Mouse (Mus musculus) urinary bladder, postnatal 4 days (tissue): ENCODE results near the gene Rufy1.
A peak's percentile ranks its signal among the peaks of the same experiment; 100 is the strongest.
"Not testable (repeated sequence)": the region's sequence is repeated elsewhere in the genome, so short reads cannot be mapped to it uniquely, and the experiment has no call there.

Experiments
- DNase-seq, 2 experiments: peaks; one replicate each; pipeline ENCODE4 v3.0.0; 2021 to 2022; ENCODE audit warnings: low spot score in 2 of 2

Rufy1 gene

DNA sequence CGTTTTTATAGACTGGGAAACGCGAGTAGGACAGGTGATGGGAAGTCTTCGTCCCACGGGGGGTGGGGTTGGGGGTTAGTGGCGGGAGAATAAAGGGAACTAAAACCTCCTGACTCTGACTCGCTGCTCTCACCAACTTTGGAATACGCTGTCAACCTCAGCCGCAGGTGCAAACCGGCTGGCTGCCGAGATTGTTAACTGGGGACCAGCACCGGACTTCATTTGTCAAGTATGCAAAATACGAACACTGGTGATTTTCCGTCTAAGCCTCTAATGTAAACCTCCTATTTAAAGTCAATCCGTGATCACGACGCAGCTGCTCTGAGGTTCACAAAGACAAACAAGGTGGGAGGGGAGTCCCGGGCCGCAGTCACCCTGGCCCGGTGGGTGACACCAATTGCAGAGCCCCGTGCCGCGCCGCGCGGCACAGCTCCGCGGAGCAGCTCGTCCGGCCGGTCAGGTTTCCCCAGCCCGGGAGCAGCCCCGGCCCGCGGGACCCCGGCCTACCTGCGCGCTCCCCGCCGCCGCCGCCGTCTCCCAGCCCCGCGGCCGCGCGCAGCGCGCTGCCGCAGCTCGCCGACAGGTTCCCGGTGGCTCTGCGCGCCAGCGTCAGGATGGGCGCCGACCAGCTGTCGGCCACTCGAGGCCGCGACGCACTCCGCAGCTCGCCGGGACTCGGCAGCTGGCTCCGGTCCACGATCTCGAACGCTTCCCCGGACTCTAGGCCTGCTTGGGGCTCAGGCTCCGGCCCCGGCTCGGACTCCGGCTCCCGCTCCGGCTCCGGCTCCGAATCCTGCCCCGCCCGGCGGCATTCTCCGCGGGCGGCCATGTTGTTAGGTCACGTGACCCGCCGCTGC lies at the start of gene Rufy1:
Gene Rufy1, minus strand, starts transcription at position 849 of the 857 bp plus-strand sequence.
- peak; percentile 81 to 87 for DNase-seq

DNA sequence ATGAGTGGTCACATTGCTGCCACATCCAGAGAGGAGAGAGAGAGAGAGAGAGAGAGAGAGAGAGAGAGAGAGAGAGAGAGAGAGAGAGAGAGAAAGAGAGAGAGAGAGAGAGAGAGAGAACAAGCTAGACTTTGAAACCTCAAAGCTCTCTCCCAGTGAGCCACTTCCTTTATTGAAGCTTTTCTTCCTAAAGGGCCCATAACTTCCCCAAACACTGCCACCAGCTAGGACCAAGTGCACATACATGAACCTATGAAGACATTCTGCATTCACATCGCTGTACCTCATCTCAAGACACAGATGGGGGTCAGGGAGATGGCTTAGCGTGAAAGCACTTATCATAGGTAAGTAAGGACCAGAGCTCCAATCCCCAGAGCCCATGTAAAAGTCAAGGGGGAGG lies 47.1 kb upstream of the Rufy1 start:
- DNase-seq: no peak

DNA sequence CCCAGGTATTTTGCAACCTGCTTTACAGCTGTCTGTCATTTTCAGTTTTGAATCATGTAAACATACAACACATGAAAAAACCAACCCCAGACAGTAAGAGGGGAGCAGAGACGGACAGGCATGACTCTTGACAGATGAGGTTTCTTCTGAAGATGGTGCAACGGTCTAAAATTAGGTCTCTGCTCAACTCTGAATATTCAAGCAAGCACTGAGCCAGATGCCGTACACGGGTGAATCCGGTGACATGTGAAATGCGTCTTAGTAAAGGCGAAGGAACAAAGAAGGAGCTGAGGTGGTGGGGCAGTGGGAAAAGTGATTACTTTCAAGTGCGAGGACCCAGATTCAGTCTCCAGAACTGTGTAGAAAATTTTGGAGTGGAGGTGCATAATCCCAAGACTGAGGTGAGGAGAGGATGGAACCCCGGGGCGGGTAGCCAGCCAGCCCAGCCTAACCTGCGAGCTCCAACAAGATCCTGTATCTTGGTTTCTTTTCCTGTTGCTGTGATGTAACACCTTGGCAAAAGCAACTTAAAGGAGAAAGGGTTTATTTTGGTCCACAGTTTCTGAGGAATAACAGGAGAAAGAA lies 46.7 kb upstream of the Rufy1 start:
- DNase-seq: no peak

- DNase-seq: no peak
Observed at GRCm38 (mm10) chr11:50476971-50477370, 46.0 kb upstream of the Rufy1 start.

DNA sequence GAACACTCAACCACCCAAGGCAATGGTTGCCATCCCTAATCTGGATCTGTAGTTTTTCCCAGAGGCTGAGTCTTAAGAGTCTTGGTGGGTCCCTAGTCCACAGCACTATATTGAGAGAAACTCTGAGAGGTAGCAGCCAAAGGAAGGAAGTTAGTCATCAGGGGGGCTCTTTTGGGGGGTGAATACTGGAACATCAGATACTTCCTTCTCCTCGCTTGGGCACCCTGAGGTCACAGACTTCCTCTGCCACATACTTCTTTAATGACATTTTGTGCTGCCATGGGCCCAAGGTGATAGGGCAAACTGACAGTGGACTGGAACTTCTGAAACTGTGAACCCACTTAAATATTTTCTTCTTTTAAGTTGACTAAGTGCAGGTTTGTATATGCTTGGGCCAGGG lies 43.0 kb upstream of the Rufy1 start:
- no peak for DNase-seq

GRCm38 (mm10) chr11:50472161-50472939 lies 41.4 kb upstream of the Rufy1 start:
- DNase-seq: no peak

- DNase-seq: no peak
Observed at GRCm38 (mm10) chr11:50461481-50461880, 30.6 kb upstream of the Rufy1 start.

DNA sequence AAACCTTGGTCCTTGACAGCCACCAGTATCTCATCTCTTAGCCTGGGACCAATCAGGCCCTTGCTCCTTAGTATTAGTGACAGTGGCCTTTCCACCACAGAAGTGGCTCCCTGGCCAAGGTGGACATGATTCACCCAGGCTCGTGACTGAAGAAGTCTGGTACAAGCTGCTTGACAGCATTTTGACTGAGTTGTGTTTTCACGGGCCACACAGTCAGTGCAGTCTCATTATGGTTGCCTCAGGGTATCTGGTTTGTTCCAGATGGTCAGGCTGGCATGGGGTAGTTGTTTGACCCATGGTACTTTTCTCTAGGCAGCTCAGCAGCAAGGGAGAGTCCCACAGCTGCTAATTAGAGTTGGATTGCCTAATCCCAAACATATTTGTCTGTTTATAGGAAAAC lies 28.3 kb upstream of the Rufy1 start:
- DNase-seq: no peak

- no peak for DNase-seq
Observed at GRCm38 (mm10) chr11:50457111-50457911, 26.4 kb upstream of the Rufy1 start.

- no peak for DNase-seq
Observed at GRCm38 (mm10) chr11:50456455-50456854, 25.5 kb upstream of the Rufy1 start.

GRCm38 (mm10) chr11:50454934-50455333 lies 24.0 kb upstream of the Rufy1 start:
- no peak for DNase-seq

DNA sequence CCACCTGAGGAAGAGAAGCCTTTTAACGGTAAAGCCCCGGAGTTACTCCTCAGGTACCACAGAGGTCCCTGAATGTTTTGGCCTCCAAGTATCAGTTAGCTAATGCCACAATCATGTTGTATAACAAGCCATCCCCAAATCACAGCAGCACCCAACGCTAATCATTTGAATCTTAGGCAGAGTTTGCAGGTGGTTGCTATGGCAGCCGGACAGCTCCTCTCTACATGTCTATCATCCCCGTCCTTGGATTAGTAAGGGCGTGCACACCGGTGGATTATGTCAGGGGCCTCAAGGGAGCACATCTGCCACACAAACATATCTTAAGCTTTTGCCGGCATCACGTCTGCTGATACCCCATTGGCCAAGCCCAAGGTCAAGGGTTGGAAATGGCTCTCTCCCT lies 19.3 kb upstream of the Rufy1 start:
- DNase-seq: no peak

GRCm38 (mm10) chr11:50448163-50448562 lies 17.2 kb upstream of the Rufy1 start:
- DNase-seq: not testable (repeated sequence)

- no peak for DNase-seq
Observed at GRCm38 (mm10) chr11:50443259-50444065, 12.5 kb upstream of the Rufy1 start.

DNA sequence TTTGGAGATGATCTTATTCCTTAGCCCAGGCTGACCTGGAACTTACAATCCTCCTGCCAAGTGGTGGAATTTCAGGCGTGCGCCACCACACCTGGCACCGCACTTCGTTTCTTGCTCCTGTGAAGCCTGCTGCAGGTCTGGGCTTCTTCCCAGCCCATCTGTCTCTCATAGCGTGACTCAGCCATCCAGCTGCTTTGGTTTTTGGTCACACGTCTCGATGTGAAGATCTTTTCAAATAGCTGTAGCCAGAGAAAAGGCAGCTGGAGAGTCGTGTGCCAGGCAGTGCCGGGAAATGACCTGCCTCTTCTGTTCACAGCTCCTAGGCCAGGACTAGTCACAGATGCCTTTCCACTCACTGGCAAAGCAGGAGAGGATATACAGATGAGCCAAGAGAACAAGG lies 10.7 kb upstream of the Rufy1 start:
- no peak for DNase-seq

DNA sequence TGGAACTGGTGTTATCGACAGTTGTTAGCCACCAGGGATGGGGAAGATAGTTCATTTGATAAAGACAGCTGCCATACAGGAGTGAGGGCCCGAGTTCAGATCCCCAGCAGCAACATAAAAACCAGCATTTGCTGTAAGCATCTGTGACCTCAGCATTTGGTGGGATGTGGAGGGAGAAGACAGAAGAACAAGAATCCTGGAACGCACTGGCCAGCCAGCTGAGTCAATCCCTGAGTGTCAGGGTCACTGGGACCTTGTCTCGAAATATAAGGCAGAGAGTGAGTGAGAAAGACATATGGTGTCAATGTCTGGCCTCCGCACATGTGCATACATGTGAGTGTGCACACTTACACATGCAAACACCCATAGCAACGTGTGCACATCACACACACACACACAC lies 9.8 kb upstream of the Rufy1 start:
- DNase-seq: no peak

DNA sequence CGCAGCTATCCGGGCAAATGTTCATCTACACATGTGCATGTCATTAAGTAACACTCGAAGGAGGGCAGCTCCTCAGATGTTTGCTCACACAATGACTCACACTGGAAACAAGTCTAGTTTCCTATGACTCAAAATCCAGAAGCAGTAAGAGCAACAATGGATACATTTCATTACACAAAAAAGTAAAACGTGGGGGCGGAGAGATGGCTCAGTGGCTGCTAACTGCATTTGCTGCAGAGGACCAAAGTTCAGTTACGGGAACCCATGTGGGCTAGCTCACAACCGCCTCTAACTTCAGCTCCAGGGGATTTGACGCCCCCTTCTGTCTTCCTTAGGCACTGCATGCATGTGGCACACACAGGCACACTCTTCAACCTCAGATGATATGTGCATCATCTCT lies 8.9 kb upstream of the Rufy1 start:
- no peak for DNase-seq

GRCm38 (mm10) chr11:50432896-50433295 lies 2.0 kb upstream of the Rufy1 start:
- DNase-seq: no peak

DNA sequence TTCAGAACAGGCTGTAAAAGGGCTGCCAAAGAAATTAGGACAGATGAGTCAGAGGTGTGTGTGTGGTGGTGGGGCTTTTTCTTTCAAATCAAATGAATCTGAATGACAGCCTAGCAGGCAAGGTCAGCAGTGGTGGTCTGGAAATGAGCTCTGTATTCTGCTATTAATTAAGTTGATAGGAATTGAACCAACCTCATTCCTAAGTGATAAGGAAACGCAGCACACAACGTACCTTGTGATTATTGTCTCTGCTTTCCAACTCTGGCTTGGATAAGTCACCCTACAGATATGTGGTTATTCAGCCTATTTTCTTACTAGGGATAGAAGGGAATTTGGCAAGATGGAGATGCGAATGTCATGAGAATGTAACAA lies 1.1 kb upstream of the Rufy1 start:
- DNase-seq: no peak

DNA sequence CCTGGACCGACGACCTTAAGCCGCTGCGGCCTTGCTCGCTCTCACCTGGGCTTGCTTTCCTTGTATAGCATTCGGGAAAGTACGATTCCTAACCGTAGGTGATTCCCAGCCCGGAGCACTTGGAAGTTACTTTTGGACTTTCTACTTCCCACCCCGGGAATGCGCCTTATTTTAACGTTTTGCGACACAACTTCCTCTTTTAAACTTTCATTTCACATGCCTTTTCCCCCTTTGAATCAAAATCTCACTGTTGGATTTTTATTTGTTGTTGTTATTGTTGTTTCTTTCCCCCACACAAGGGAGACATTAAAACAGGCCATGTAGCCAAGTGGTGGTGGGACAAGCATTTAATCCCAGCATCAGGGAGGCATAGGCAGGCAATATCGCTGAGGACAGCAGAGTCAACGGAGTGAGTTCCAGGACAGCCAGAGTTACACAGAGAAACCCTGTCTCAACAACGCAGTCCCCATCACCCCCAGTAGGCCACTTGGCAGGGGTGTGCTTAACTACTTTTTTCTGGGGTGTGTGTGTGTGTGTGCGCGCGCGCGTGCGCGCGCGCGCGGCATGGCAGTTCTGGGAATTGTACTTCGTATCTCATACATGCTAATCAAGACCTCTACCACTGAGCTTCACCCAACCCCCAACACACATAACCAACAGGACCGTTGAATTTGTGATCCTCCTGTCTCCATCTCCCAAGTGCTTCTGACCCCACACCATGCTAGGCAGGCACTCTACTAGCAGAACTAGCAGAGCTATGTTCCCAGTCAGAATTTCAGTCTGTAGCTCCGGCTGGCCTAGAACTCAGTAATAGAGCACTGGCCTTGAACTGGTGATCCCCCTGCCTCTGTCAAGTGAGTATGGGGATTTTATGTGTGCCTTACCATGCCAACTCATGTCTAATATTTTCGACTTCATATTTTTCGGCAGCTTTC lies 476 bp upstream of the Rufy1 start:
- DNase-seq: no peak
